9 mouse cellular contexts compared by ENCODE assay signal in the genomic region with DNA sequence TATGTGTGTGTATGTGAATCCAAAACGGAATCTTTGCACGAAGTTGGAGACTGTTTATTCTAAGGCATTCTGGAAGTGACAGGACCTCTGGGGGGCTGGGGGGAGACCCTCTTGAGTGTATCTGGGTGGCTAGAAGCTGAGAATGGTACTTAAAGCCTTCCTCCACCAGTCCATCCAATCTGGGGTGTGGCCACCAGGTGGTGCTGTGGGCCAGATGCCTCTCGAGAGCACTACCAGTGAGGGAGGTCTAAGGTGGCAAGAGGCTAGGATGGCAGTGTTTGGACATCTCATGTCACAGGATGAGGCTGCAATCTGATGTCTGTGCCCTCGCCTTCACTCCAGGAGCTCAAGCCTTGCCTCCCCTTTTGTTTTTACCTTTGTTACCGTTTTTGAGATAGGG. TPM values are rescaled to one million over a fixed set of nuclear protein-coding genes. Genes with fewer than 3 reads are reported as not detected.
DNase-seq lines count a peak whose midpoint lies in the region; ATAC-seq and TF ChIP-seq lines count a peak whose summit lies in the region.
"Had no signal": no experiment of that assay in that cellular context is flagged by ENCODE, and none has a peak within 500 bp of the region (broad histone marks: within the 10 kb centered on the region; RNA-seq: fewer than 3 reads in every experiment).

No protein-coding gene starts in this region.

- 21% methylated on average over 5 of the region's 5 CpGs for WGBS in kidney, postnatal 0 days
- 15% methylated on average over 5 of the region's 5 CpGs for WGBS in liver, embryonic 14.5 days (ENCODE audit: insufficient replicate concordance)

- H3K9me3 ChIP-seq in kidney, postnatal 0 days (replicated peaks; ENCODE audit: low read length): no peaks in the 10 kb centered on the region
- no peaks in the 10 kb centered on the region for H3K9me3 ChIP-seq in liver, embryonic 14.5 days (ENCODE audit: control insufficient read depth, low read length)
- H3K9me3 ChIP-seq: heart, embryonic 13.5 days had no signal

- intact Hi-C loops in gastrocnemius, adult 2 months (cut with DNase I): loop anchor here (1.0 kb wide), 1 partner anchor 81 kb away; no protein-coding TSS in a partner anchor

- no peak overlapping the region for H3K4me2 ChIP-seq in kidney, postnatal 0 days (ENCODE audit: low read length)
- no peak overlapping the region for H3K4me2 ChIP-seq in liver, embryonic 14.5 days (ENCODE audit: low read depth)
- H3K4me2 ChIP-seq: heart, embryonic 13.5 days had no signal

- H3K27me3 ChIP-seq in kidney, postnatal 0 days (ENCODE audit: insufficient read depth, low read length): no peaks in the 10 kb centered on the region
- no peaks in the 10 kb centered on the region for H3K27me3 ChIP-seq in liver, embryonic 14.5 days (ENCODE audit: control insufficient read depth, insufficient read depth, low read length)
- H3K27me3 ChIP-seq: heart, embryonic 13.5 days had no signal

- no peaks in the 10 kb centered on the region for H3K4me1 ChIP-seq in kidney, postnatal 0 days (replicated peaks; ENCODE audit: insufficient read depth, low read length)
- 0 out of 4 replicates have a peak, but pooled peaks cover 0 to 4% of the 10 kb centered on the region in 2 experiments for H3K4me1 ChIP-seq in liver, embryonic 14.5 days (replicated peaks; ENCODE audit: control insufficient read depth in 2 of 2, insufficient read depth in 2 of 2, low read length in 1 of 2)

- no peak overlapping the region for H3K9ac ChIP-seq in kidney, postnatal 0 days (ENCODE audit: low read depth, low read length)
- H3K9ac ChIP-seq in liver, embryonic 14.5 days (replicated peaks): no peak overlapping the region
- H3K9ac ChIP-seq: heart, embryonic 13.5 days had no signal

- DNase-seq in B cell, adult 2 months: peak; percentile 86 to 87
- DNase-seq in WW6 (ENCODE audit: low read depth, low spot score): peak; percentile 43
- peak; percentile 88 to 95 for DNase-seq in cerebellum, postnatal 25 days
- DNase-seq in gastrocnemius, adult 2 months: peak; percentile 85
- peak; percentile 84 for DNase-seq in kidney, postnatal 0 days (ENCODE audit: low spot score)
- peak; percentile 36 to 59 (median 49) for DNase-seq in liver, embryonic 14.5 days (ENCODE audit: low read depth in 3 of 3, low spot score in 3 of 3)
- peak; percentile 49 for DNase-seq in retina, adult 2 months (ENCODE audit: low read depth, low spot score)
- peak; percentile 83 for DNase-seq in thymus, postnatal 25 days

- H3K36me3 ChIP-seq in kidney, postnatal 0 days (ENCODE audit: insufficient read depth, low read length): 0 out of 2 replicates have a peak, but pooled peaks cover 8% of the 10 kb centered on the region
- H3K36me3 ChIP-seq in liver, embryonic 14.5 days (replicated peaks; ENCODE audit: control insufficient read depth, insufficient read depth, low read depth): no peaks in the 10 kb centered on the region

- peak; percentile 52; the same call in 1 of the 2 replicates for ATAC-seq in kidney, postnatal 0 days (replicated peaks; ENCODE audit: low FRiP score, low read depth)
- no peak for ATAC-seq in liver, embryonic 14.5 days (ENCODE audit: insufficient read depth)

- no peak overlapping the region for H3K4me3 ChIP-seq in gastrocnemius, adult 2 months
- H3K4me3 ChIP-seq in kidney, postnatal 0 days (replicated peaks; ENCODE audit: low read depth, low read length): no peak overlapping the region
- no peak overlapping the region for H3K4me3 ChIP-seq in liver, embryonic 14.5 days (ENCODE audit: insufficient read depth in 1 of 2, low read depth in 2 of 2, low read length in 2 of 2)
- H3K4me3 ChIP-seq: heart, embryonic 13.5 days had no signal

- TF ChIP-seq CTCF in gastrocnemius, adult 2 months (IDR thresholded peaks at IDR 0.05): peak; percentile 87
- peak; percentile 98 for TF ChIP-seq CTCF in kidney, postnatal 0 days (IDR thresholded peaks at IDR 0.05; ENCODE audit: low read depth)
- peak; percentile 98 for TF ChIP-seq CTCF in liver, embryonic 14.5 days (IDR thresholded peaks at IDR 0.05; ENCODE audit: low read depth)

- H3K27ac ChIP-seq in gastrocnemius, adult 2 months: no peak overlapping the region
- H3K27ac ChIP-seq in kidney, postnatal 0 days: no peak overlapping the region
- H3K27ac ChIP-seq in liver, embryonic 14.5 days: no peak overlapping the region
- H3K27ac ChIP-seq: heart, embryonic 13.5 days had no signal

- no peak for TF ChIP-seq EP300 in liver, embryonic 14.5 days (IDR thresholded peaks at IDR 0.05; ENCODE audit: low read depth)

RNA-seq across cellular contexts. Expression of gene Tsku, which starts 12.0 kb away (rescaled TPM):
- 1 to 10 TPM; 1.1 to 2.2 TPM for total RNA-seq in gastrocnemius, adult 2 months (2021)
- polyA plus RNA-seq in kidney, postnatal 0 days (2015; fragmentation: Nextera tagmentation; extraction: Ambion mirVana): 7.1 and 8.3 TPM in 2 replicates
- 1.9 and 2.1 TPM in 2 replicates for polyA plus RNA-seq in liver, embryonic 14.5 days (2012; rRNA removed)
- polyA plus RNA-seq in liver, embryonic 14.5 days (2014; fragmentation: Nextera tagmentation; extraction: Ambion mirVana): 1.7 and 1.9 TPM in 2 replicates

RNA-seq across cellular contexts. Expression of gene Acer3, which starts 28.1 kb away (rescaled TPM):
- total RNA-seq in gastrocnemius, adult 2 months (2021): 1 to 10 TPM; 4.0 to 5.3 TPM
- 22.1 and 25.1 TPM in 2 replicates for polyA plus RNA-seq in kidney, postnatal 0 days (2015; fragmentation: Nextera tagmentation; extraction: Ambion mirVana)
- 7.5 and 13.8 TPM in 2 replicates for polyA plus RNA-seq in liver, embryonic 14.5 days (2012; rRNA removed)
- 24.0 and 26.5 TPM in 2 replicates for polyA plus RNA-seq in liver, embryonic 14.5 days (2014; fragmentation: Nextera tagmentation; extraction: Ambion mirVana)
